Comparison of ENCODE assay signal across 8 mouse cellular contexts in genomic region chr2:152411471-152411870, GRCm38 (mm10). TPM values are rescaled to one million over a fixed set of nuclear protein-coding genes. Genes with fewer than 3 reads are reported as not detected.
DNase-seq lines count a peak whose midpoint lies in the region; ATAC-seq lines count a peak whose summit lies in the region.

No protein-coding gene starts in this region.

- H3K9ac ChIP-seq in kidney, embryonic 15.5 days, result peak overlapping the region; percentile 98; the same call in 1 of the 2 replicates
- peak overlapping the region; percentile 99 for H3K9ac ChIP-seq in embryonic facial prominence, embryonic 13.5 days
- H3K9ac ChIP-seq in hindbrain, embryonic 16.5 days (ENCODE audit: low read depth, low read length), result peak overlapping the region; percentile 56
- H3K9ac ChIP-seq in midbrain, embryonic 16.5 days (ENCODE audit: low read depth, low read length), result peak overlapping the region; percentile 47; the same call in 1 of the 2 replicates

- H3K4me2 ChIP-seq in kidney, embryonic 15.5 days, result peak overlapping the region; percentile 70
- peak overlapping the region; percentile 95 for H3K4me2 ChIP-seq in embryonic facial prominence, embryonic 13.5 days
- peak overlapping the region; percentile 80 for H3K4me2 ChIP-seq in hindbrain, embryonic 16.5 days (ENCODE audit: low read length)
- H3K4me2 ChIP-seq in midbrain, embryonic 16.5 days (ENCODE audit: low read length), result peak overlapping the region; percentile 44

- ATAC-seq in kidney, embryonic 15.5 days (replicated peaks; ENCODE audit: low FRiP score), result no peak; the same call in 1 of the 2 replicates
- ATAC-seq in embryonic facial prominence, embryonic 13.5 days (ENCODE audit: insufficient number of reproducible peaks, insufficient read depth, low FRiP score, low TSS enrichment, low read depth), result no peak
- ATAC-seq in hindbrain, embryonic 16.5 days, result no peak
- ATAC-seq in midbrain, embryonic 16.5 days, result no peak

- 9% methylated on average over 7 of the region's 7 CpGs for WGBS in kidney, embryonic 15.5 days
- WGBS in embryonic facial prominence, embryonic 13.5 days, result 3% methylated on average over 7 of the region's 7 CpGs
- 9% methylated on average over 7 of the region's 7 CpGs for WGBS in hindbrain, embryonic 16.5 days
- WGBS in midbrain, embryonic 16.5 days, result 7% methylated on average over 7 of the region's 7 CpGs

- peaks cover 7% of the 10 kb centered on the region; the same call in 1 of the 2 replicates for H3K9me3 ChIP-seq in kidney, embryonic 15.5 days (replicated peaks)
- H3K9me3 ChIP-seq in embryonic facial prominence, embryonic 13.5 days, result no peaks in the 10 kb centered on the region; the same call in none of the 2 replicates
- no peaks in the 10 kb centered on the region for H3K9me3 ChIP-seq in hindbrain, embryonic 16.5 days (ENCODE audit: control insufficient read depth, low read length)
- H3K9me3 ChIP-seq in midbrain, embryonic 16.5 days (replicated peaks; ENCODE audit: control insufficient read depth, low read length, poor library complexity, severe bottlenecking), result no peaks in the 10 kb centered on the region

- H3K4me1 ChIP-seq in kidney, embryonic 15.5 days, result peaks cover 49% of the 10 kb centered on the region
- H3K4me1 ChIP-seq in embryonic facial prominence, embryonic 13.5 days, result peaks cover 45% of the 10 kb centered on the region
- H3K4me1 ChIP-seq in hindbrain, embryonic 16.5 days (ENCODE audit: control insufficient read depth, insufficient read depth, low read depth, low read length), result peaks cover 36% of the 10 kb centered on the region
- peaks cover 40% of the 10 kb centered on the region for H3K4me1 ChIP-seq in midbrain, embryonic 16.5 days (ENCODE audit: control insufficient read depth, insufficient read depth, low read length)

- peak overlapping the region; percentile 98 for H3K27ac ChIP-seq in kidney, embryonic 15.5 days
- H3K27ac ChIP-seq in embryonic facial prominence, embryonic 13.5 days, result peak overlapping the region; percentile 99
- peak overlapping the region; percentile 88 for H3K27ac ChIP-seq in hindbrain, embryonic 16.5 days (ENCODE audit: low read depth, low read length)
- peak overlapping the region; percentile 77 for H3K27ac ChIP-seq in midbrain, embryonic 16.5 days (ENCODE audit: low read length)

- H3K4me3 ChIP-seq in kidney, embryonic 15.5 days (replicated peaks), result peak overlapping the region; percentile 88
- H3K4me3 ChIP-seq in embryonic facial prominence, embryonic 13.5 days, result peak overlapping the region; percentile 90
- peak overlapping the region; percentile 21 for H3K4me3 ChIP-seq in hindbrain, embryonic 16.5 days (ENCODE audit: low read length)
- peak overlapping the region; percentile 1; the same call in 1 of the 2 replicates for H3K4me3 ChIP-seq in midbrain, embryonic 16.5 days (ENCODE audit: low read depth, low read length)

- H3K36me3 ChIP-seq in kidney, embryonic 15.5 days, result 0 out of 2 replicates have a peak, but pooled peaks cover 4% of the 10 kb centered on the region
- H3K36me3 ChIP-seq in embryonic facial prominence, embryonic 13.5 days, result no peaks in the 10 kb centered on the region
- no peaks in the 10 kb centered on the region for H3K36me3 ChIP-seq in hindbrain, embryonic 16.5 days (ENCODE audit: control insufficient read depth, insufficient read depth, low read length)
- no peaks in the 10 kb centered on the region for H3K36me3 ChIP-seq in midbrain, embryonic 16.5 days (ENCODE audit: control insufficient read depth, insufficient read depth, low read length)

- DNase-seq in kidney, adult 18-20 months, result no peak
- DNase-seq in right cerebral cortex, postnatal 4 days, result no peak
- no peak for DNase-seq in urinary bladder, postnatal 25 days (ENCODE audit: low spot score)
- no peak for DNase-seq in thymus, postnatal 4 days

- H3K27me3 ChIP-seq in kidney, embryonic 15.5 days, result no peaks in the 10 kb centered on the region
- H3K27me3 ChIP-seq in embryonic facial prominence, embryonic 13.5 days, result no peaks in the 10 kb centered on the region
- H3K27me3 ChIP-seq in hindbrain, embryonic 16.5 days (replicated peaks; ENCODE audit: control insufficient read depth, insufficient read depth, low read length), result no peaks in the 10 kb centered on the region
- no peaks in the 10 kb centered on the region for H3K27me3 ChIP-seq in midbrain, embryonic 16.5 days (ENCODE audit: control insufficient read depth, insufficient read depth, low read depth, low read length)

RNA-seq across cellular contexts. Expression of gene Zcchc3, which starts 3.4 kb away (rescaled TPM):
- 42.4 and 45.7 TPM in 2 replicates for polyA plus RNA-seq in kidney, embryonic 15.5 days (2015; fragmentation: Nextera tagmentation; extraction: Ambion mirVana)
- polyA plus RNA-seq in embryonic facial prominence, embryonic 13.5 days (2015; fragmentation: Nextera tagmentation; extraction: Ambion mirVana), result 44.1 and 47.8 TPM in 2 replicates
- 12.5 and 13.8 TPM in 2 replicates for polyA plus RNA-seq in hindbrain, embryonic 16.5 days (2015; fragmentation: Nextera tagmentation; extraction: Ambion mirVana)
- polyA plus RNA-seq in midbrain, embryonic 16.5 days (2015; fragmentation: Nextera tagmentation; extraction: Ambion mirVana), result 12.6 and 14.7 TPM in 2 replicates

RNA-seq across cellular contexts. Expression of gene 6820408C15Rik, which starts 3.9 kb away (rescaled TPM):
- polyA plus RNA-seq in kidney, embryonic 15.5 days (2015; fragmentation: Nextera tagmentation; extraction: Ambion mirVana), result 0.56 and 0.77 TPM in 2 replicates
- polyA plus RNA-seq in embryonic facial prominence, embryonic 13.5 days (2015; fragmentation: Nextera tagmentation; extraction: Ambion mirVana), result 0.25 and 0.44 TPM in 2 replicates
- 3.1 and 4.1 TPM in 2 replicates for polyA plus RNA-seq in hindbrain, embryonic 16.5 days (2015; fragmentation: Nextera tagmentation; extraction: Ambion mirVana)
- 1.7 and 1.8 TPM in 2 replicates for polyA plus RNA-seq in midbrain, embryonic 16.5 days (2015; fragmentation: Nextera tagmentation; extraction: Ambion mirVana)

RNA-seq across cellular contexts. Expression of gene Sox12, which starts 13.6 kb away (rescaled TPM):
- 10.6 and 12.2 TPM in 2 replicates for polyA plus RNA-seq in kidney, embryonic 15.5 days (2015; fragmentation: Nextera tagmentation; extraction: Ambion mirVana)
- polyA plus RNA-seq in embryonic facial prominence, embryonic 13.5 days (2015; fragmentation: Nextera tagmentation; extraction: Ambion mirVana), result 13.1 and 13.2 TPM in 2 replicates
- 10.5 and 11.8 TPM in 2 replicates for polyA plus RNA-seq in hindbrain, embryonic 16.5 days (2015; fragmentation: Nextera tagmentation; extraction: Ambion mirVana)
- polyA plus RNA-seq in midbrain, embryonic 16.5 days (2015; fragmentation: Nextera tagmentation; extraction: Ambion mirVana), result 12.1 and 14.0 TPM in 2 replicates

RNA-seq across cellular contexts. Expression of gene Nrsn2, which starts 35.0 kb away (rescaled TPM):
- 1.1 and 2.2 TPM in 2 replicates for polyA plus RNA-seq in kidney, embryonic 15.5 days (2015; fragmentation: Nextera tagmentation; extraction: Ambion mirVana)
- polyA plus RNA-seq in embryonic facial prominence, embryonic 13.5 days (2015; fragmentation: Nextera tagmentation; extraction: Ambion mirVana), result 2.1 and 2.3 TPM in 2 replicates
- 72.0 and 74.0 TPM in 2 replicates for polyA plus RNA-seq in hindbrain, embryonic 16.5 days (2015; fragmentation: Nextera tagmentation; extraction: Ambion mirVana)
- 50.8 and 64.8 TPM in 2 replicates for polyA plus RNA-seq in midbrain, embryonic 16.5 days (2015; fragmentation: Nextera tagmentation; extraction: Ambion mirVana)

RNA-seq across cellular contexts. Expression of gene Defb23, which starts 52.9 kb away (rescaled TPM):
- polyA plus RNA-seq in kidney, embryonic 15.5 days (2015; fragmentation: Nextera tagmentation; extraction: Ambion mirVana), result 0.27 TPM in 1 of 2 replicates, not detected in the other
- not detected in 2 replicates for polyA plus RNA-seq in embryonic facial prominence, embryonic 13.5 days (2015; fragmentation: Nextera tagmentation; extraction: Ambion mirVana)
- not detected in 2 replicates for polyA plus RNA-seq in hindbrain, embryonic 16.5 days (2015; fragmentation: Nextera tagmentation; extraction: Ambion mirVana)
- not detected in 2 replicates for polyA plus RNA-seq in midbrain, embryonic 16.5 days (2015; fragmentation: Nextera tagmentation; extraction: Ambion mirVana)

Comparison
In these comparisons a context has a peak if more than half of its experiments do, and no peak if none do; other contexts are left out.
1. H3K4me2 ChIP-seq: peak in every context shown above with its lines; median percentile 95 in embryonic facial prominence, embryonic 13.5 days; 80 in hindbrain, embryonic 16.5 days; 70 in kidney, embryonic 15.5 days; 44 in midbrain, embryonic 16.5 days.
2. H3K4me3 ChIP-seq: peak in every context shown above with its lines; median percentile 90 in embryonic facial prominence, embryonic 13.5 days; 88 in kidney, embryonic 15.5 days; 21 in hindbrain, embryonic 16.5 days; 1 in midbrain, embryonic 16.5 days.
3. H3K9ac ChIP-seq: peak in every context shown above with its lines; median percentile 99 in embryonic facial prominence, embryonic 13.5 days; 98 in kidney, embryonic 15.5 days; 56 in hindbrain, embryonic 16.5 days; 47 in midbrain, embryonic 16.5 days.